Mouse (Mus musculus) bone marrow macrophage, adult 2 months (primary cell): Measurements from ENCODE around the gene Stx12.

ENCODE experiments used
- CTCF ChIP-seq: IDR thresholded peaks from 2 replicates; pipeline ENCODE4 v1.5.1; 2012; ENCODE audit warnings: low read depth, mild to moderate bottlenecking, low read length, moderate library complexity
- POLR2A ChIP-seq: IDR thresholded peaks from 2 replicates; pipeline ENCODE4 v1.6.1; 2012; ENCODE audit warnings: mild to moderate bottlenecking, low read depth, low read length, borderline replicate concordance

DNA sequence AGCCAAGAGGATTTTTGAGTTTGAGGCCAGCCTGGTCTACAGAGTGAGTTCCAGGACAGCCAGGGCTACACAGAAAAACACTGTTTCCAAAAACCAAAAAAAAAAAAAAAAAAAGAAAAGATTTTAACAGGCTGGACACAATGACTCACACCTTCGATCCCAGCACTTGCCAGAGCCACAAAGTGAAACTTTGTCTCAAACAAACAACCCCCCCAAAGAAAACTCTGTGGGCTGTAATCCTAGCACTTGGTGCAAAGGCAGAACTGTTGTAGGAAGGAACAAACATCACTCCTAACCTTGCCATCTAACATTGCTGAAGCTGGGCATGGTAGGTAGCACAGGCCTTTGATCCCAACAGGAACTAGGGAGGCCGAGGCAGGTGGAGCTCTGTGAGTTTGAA lies 19.5 kb downstream of the Stx12 start:
- no peak for TF ChIP-seq CTCF
- no peak for TF ChIP-seq POLR2A
